Mouse (Mus musculus) heart, adult 2 months (tissue): ENCODE results near the gene Mst1.

Source experiments
- CTCF ChIP-seq: fragments of 200-600 bp; IDR thresholded peaks from 2 replicates; pipeline ENCODE4 v1.8.1; 2022; ENCODE audit warnings: antibody characterized with exemption, mild to moderate bottlenecking, moderate library complexity
- EP300 ChIP-seq: fragments of 200-500 bp; IDR thresholded peaks from 2 replicates; pipeline ENCODE4 v1.6.1; 2011; ENCODE audit warnings: low read depth, low read length, control low read depth; ENCODE audit not compliant: insufficient read depth
- POLR2A ChIP-seq: fragments of 200-500 bp; IDR thresholded peaks from 2 replicates; pipeline ENCODE4 v1.6.1; 2011; ENCODE audit warnings: mild to moderate bottlenecking, low read depth, low read length, control low read depth; ENCODE audit not compliant: insufficient read depth

DNA sequence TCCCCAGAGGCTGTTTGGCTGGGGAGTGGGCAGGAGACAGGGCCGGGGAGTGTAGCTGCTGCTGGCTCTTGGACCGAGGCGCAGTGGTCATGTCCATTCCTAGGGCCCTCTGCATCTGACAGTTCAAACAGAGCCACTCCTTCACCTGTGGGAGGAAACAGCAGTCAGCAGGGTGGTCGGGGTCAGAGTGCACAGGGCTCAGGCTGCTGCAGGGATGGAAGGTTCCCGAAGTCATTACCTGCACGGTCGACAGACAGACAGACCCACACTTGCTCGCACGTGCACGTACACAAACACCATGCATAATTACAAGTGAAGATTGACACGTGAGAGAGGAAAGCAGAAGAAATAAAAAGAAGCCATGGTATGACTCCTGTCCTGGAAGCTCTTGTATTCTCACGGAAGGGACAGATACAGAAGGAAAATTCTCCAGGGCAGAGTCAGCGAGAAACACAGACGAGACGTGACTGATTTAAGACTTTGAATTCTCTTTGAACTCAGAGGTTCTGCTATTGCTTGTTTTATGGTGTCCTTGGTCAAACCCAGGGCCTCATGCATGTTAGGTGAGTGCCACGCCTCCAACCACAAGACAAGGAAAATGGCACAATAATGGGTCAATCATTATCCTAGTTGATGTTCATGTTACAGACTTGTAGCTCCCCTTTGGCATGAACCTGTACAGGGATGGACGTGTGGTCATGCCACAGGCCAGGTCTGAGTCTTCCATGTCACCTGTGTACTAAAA is 46.4 kb downstream of the Mst1 start:
- TF ChIP-seq CTCF (no peak), POLR2A (no peak), EP300 (no peak)
